Mouse (Mus musculus): ENCODE measurements at regions not wholly inside any gene's neighbourhood (a gene's known extent, or its start where the extent isn't known, plus 50 kb on each side); places are given as distances from the start of the nearest gene placed in this dataset.

DNA sequence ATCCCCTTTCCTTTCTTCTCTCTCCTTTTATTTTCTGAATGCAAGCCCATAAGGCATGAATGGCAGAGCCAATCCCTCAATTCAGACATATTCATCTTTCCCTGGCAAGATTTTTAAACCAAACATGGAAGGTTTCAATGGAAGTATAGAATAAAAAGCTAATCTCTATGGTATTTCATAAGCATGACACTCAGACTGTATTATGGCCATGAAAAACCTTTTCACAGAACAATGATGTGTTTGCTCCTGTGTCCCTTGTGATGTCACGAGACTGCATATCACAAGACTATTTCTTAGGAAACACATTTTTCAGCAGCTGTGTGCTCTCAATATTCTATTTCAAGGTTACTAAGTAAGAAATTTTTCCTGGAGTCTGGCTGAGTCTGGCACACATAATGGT is 525.5 kb downstream of the Zfp352 start:
- no peaks in the 10 kb centered on the region for H3K4me1 ChIP-seq (replicated peaks; ENCODE audit: control insufficient read depth, insufficient read depth, low read length)
- H3K4me2 ChIP-seq (replicated peaks) = no peak overlapping the region
- H3K36me3 ChIP-seq (replicated peaks; ENCODE audit: control insufficient read depth, insufficient read depth) = no peaks in the 10 kb centered on the region
- WGBS = 48% methylated on average over 1 of the region's 1 CpGs
- H3K4me3 ChIP-seq (replicated peaks; ENCODE audit: low read length) = no peak overlapping the region
- no peak overlapping the region for H3K9ac ChIP-seq
- ATAC-seq (ENCODE audit: low FRiP score) (no peak), DNase-seq (ENCODE audit: low spot score) (no peak)
- no peak overlapping the region for H3K27ac ChIP-seq
- no peaks in the 10 kb centered on the region for H3K27me3 ChIP-seq (ENCODE audit: control insufficient read depth, insufficient read depth, low read length)
- H3K9me3 ChIP-seq (ENCODE audit: control insufficient read depth, low read length) = no peaks in the 10 kb centered on the region

All from hindbrain, embryonic 14.5 days (tissue).